Comparison of ENCODE assay signal across 8 mouse cellular contexts in genomic region chr17:29615024-29615551, GRCm38 (mm10). TPM values are rescaled to one million over a fixed set of nuclear protein-coding genes. Genes with fewer than 3 reads are reported as not detected.
A peak's percentile ranks its signal among the peaks of the same experiment; 100 is the strongest.
DNase-seq lines count a peak whose midpoint lies in the region; ATAC-seq and TF ChIP-seq lines count a peak whose summit lies in the region.

No protein-coding gene starts in this region.

- peak overlapping the region; percentile 99 for H3K9ac ChIP-seq in kidney, embryonic 16.5 days (replicated peaks; ENCODE audit: low read length)
- peak overlapping the region; percentile 99 for H3K9ac ChIP-seq in forebrain, embryonic 13.5 days
- H3K9ac ChIP-seq in liver, embryonic 14.5 days (replicated peaks): peak overlapping the region; percentile 84

- H3K27ac ChIP-seq in kidney, embryonic 16.5 days (ENCODE audit: low read length): peak overlapping the region; percentile 97
- H3K27ac ChIP-seq in forebrain, embryonic 13.5 days: peak overlapping the region; percentile 96
- H3K27ac ChIP-seq in liver, embryonic 14.5 days: peak overlapping the region; percentile 68

- peaks cover 14% of the 10 kb centered on the region for H3K36me3 ChIP-seq in kidney, embryonic 16.5 days (ENCODE audit: insufficient read depth, low read length)
- peaks cover 24% of the 10 kb centered on the region for H3K36me3 ChIP-seq in forebrain, embryonic 13.5 days (ENCODE audit: poor library complexity, severe bottlenecking)
- peaks cover 17% of the 10 kb centered on the region for H3K36me3 ChIP-seq in liver, embryonic 14.5 days (replicated peaks; ENCODE audit: control insufficient read depth, insufficient read depth, low read depth)

- H3K9me3 ChIP-seq in kidney, embryonic 16.5 days (ENCODE audit: low read length): no peaks in the 10 kb centered on the region
- no peaks in the 10 kb centered on the region for H3K9me3 ChIP-seq in forebrain, embryonic 13.5 days (replicated peaks)
- no peaks in the 10 kb centered on the region for H3K9me3 ChIP-seq in liver, embryonic 14.5 days (ENCODE audit: control insufficient read depth, low read length)

- H3K4me3 ChIP-seq in kidney, embryonic 16.5 days (ENCODE audit: low read length): peak overlapping the region; percentile 99
- peak overlapping the region; percentile 90 for H3K4me3 ChIP-seq in forebrain, embryonic 13.5 days
- H3K4me3 ChIP-seq in liver, embryonic 14.5 days (ENCODE audit: insufficient read depth in 1 of 2, low read depth in 2 of 2, low read length in 2 of 2): peak overlapping the region; percentile 76 to 89

- WGBS in kidney, embryonic 16.5 days: 0% methylated on average over 38 of the region's 43 CpGs
- WGBS in forebrain, embryonic 13.5 days: 0% methylated on average over 38 of the region's 43 CpGs
- WGBS in liver, embryonic 14.5 days (ENCODE audit: insufficient replicate concordance): under 1% methylated on average over 43 of the region's 43 CpGs

- H3K27me3 ChIP-seq in kidney, embryonic 16.5 days (ENCODE audit: insufficient read depth, low read length): no peaks in the 10 kb centered on the region
- H3K27me3 ChIP-seq in forebrain, embryonic 13.5 days: no peaks in the 10 kb centered on the region
- no peaks in the 10 kb centered on the region for H3K27me3 ChIP-seq in liver, embryonic 14.5 days (ENCODE audit: control insufficient read depth, insufficient read depth, low read length)

- peak overlapping the region; percentile 95 for H3K4me2 ChIP-seq in kidney, embryonic 16.5 days (replicated peaks; ENCODE audit: low read depth, low read length)
- peak overlapping the region; percentile 84 for H3K4me2 ChIP-seq in forebrain, embryonic 13.5 days
- peak overlapping the region; percentile 84 for H3K4me2 ChIP-seq in liver, embryonic 14.5 days (ENCODE audit: low read depth)

- no peak for TF ChIP-seq EP300 in liver, embryonic 14.5 days (IDR thresholded peaks at IDR 0.05; ENCODE audit: low read depth)

- H3K4me1 ChIP-seq in kidney, embryonic 16.5 days (ENCODE audit: insufficient read depth, low read length): peaks cover 32% of the 10 kb centered on the region
- peaks cover 28% of the 10 kb centered on the region for H3K4me1 ChIP-seq in forebrain, embryonic 13.5 days
- peaks cover 8 to 21% of the 10 kb centered on the region in 2 experiments for H3K4me1 ChIP-seq in liver, embryonic 14.5 days (replicated peaks; ENCODE audit: control insufficient read depth in 2 of 2, insufficient read depth in 2 of 2, low read length in 1 of 2)

- no peak for DNase-seq in kidney, adult 9 months
- peak; percentile 35 for DNase-seq in R1 (ENCODE audit: low read depth, low spot score)
- peak in 1 of 3 experiments; percentile 9 for DNase-seq in liver, embryonic 14.5 days (ENCODE audit: low read depth in 3 of 3, low spot score in 3 of 3)
- DNase-seq in testis, postnatal 10 days (ENCODE audit: low spot score): no peak
- DNase-seq in frontal cortex, postnatal 36 days (ENCODE audit: low spot score in 2 of 2): no peak

- no peak for TF ChIP-seq CTCF in liver, embryonic 14.5 days (IDR thresholded peaks at IDR 0.05; ENCODE audit: low read depth)

- ATAC-seq in kidney, embryonic 16.5 days (ENCODE audit: low FRiP score, low TSS enrichment): peak; percentile 75; the same call in 1 of the 2 replicates
- no peak; the same call in none of the 2 replicates for ATAC-seq in forebrain, embryonic 13.5 days
- peak; percentile 63 for ATAC-seq in liver, embryonic 14.5 days (ENCODE audit: insufficient read depth)
- ATAC-seq in granulocyte monocyte progenitor cell, adult 5-6 weeks (replicated peaks; ENCODE audit: poor library complexity, severe bottlenecking): no peak

RNA-seq across cellular contexts. Expression of gene Gm28043, which starts 0.4 kb away (rescaled TPM):
- 2.5 TPM in 2 replicates for polyA plus RNA-seq in kidney, embryonic 16.5 days (2015; fragmentation: Nextera tagmentation; extraction: Ambion mirVana)
- 3.7 and 4.0 TPM in 2 replicates for polyA plus RNA-seq in forebrain, embryonic 13.5 days (2015; fragmentation: Nextera tagmentation; extraction: Ambion mirVana)
- polyA plus RNA-seq in liver, embryonic 14.5 days (2012; rRNA removed): 1.0 and 1.4 TPM in 2 replicates
- 0.38 and 1.1 TPM in 2 replicates for polyA plus RNA-seq in liver, embryonic 14.5 days (2014; fragmentation: Nextera tagmentation; extraction: Ambion mirVana)
- total RNA-seq in granulocyte monocyte progenitor cell, adult 5-6 weeks (2014; fragmentation: Nextera tagmentation): 2.7 and 5.4 TPM in 2 replicates
- total RNA-seq in granulocyte monocyte progenitor cell, adult 5-6 weeks (2017): 5.2 and 6.1 TPM in 2 replicates

RNA-seq across cellular contexts. Expression of gene Rnf8, which starts 0.5 kb away (rescaled TPM):
- 81.3 and 86.6 TPM in 2 replicates for polyA plus RNA-seq in kidney, embryonic 16.5 days (2015; fragmentation: Nextera tagmentation; extraction: Ambion mirVana)
- polyA plus RNA-seq in forebrain, embryonic 13.5 days (2015; fragmentation: Nextera tagmentation; extraction: Ambion mirVana): 104 and 108 TPM in 2 replicates
- polyA plus RNA-seq in liver, embryonic 14.5 days (2012; rRNA removed): 11.5 and 23.7 TPM in 2 replicates
- polyA plus RNA-seq in liver, embryonic 14.5 days (2014; fragmentation: Nextera tagmentation; extraction: Ambion mirVana): 35.9 and 40.4 TPM in 2 replicates
- 42.3 and 44.2 TPM in 2 replicates for total RNA-seq in granulocyte monocyte progenitor cell, adult 5-6 weeks (2014; fragmentation: Nextera tagmentation)
- total RNA-seq in granulocyte monocyte progenitor cell, adult 5-6 weeks (2017): 34.7 and 48.5 TPM in 2 replicates

RNA-seq across cellular contexts. Expression of gene Cmtr1, which starts 45.3 kb away (rescaled TPM):
- 116 and 137 TPM in 2 replicates for polyA plus RNA-seq in kidney, embryonic 16.5 days (2015; fragmentation: Nextera tagmentation; extraction: Ambion mirVana)
- polyA plus RNA-seq in forebrain, embryonic 13.5 days (2015; fragmentation: Nextera tagmentation; extraction: Ambion mirVana): 135 and 153 TPM in 2 replicates
- polyA plus RNA-seq in liver, embryonic 14.5 days (2012; rRNA removed): 14.9 and 16.1 TPM in 2 replicates
- 55.9 and 66.0 TPM in 2 replicates for polyA plus RNA-seq in liver, embryonic 14.5 days (2014; fragmentation: Nextera tagmentation; extraction: Ambion mirVana)
- 33.2 and 69.7 TPM in 2 replicates for total RNA-seq in granulocyte monocyte progenitor cell, adult 5-6 weeks (2014; fragmentation: Nextera tagmentation)
- 144 and 178 TPM in 2 replicates for total RNA-seq in granulocyte monocyte progenitor cell, adult 5-6 weeks (2017)

Comparison
In these comparisons a context has a peak if more than half of its experiments do, and no peak if none do; other contexts are left out.
1. ATAC-seq: peak in kidney, embryonic 16.5 days (single experiment) and liver, embryonic 14.5 days (single experiment); none in forebrain, embryonic 13.5 days (single experiment) and granulocyte monocyte progenitor cell, adult 5-6 weeks (single experiment).
2. Peak in every context shown above with its lines, with median percentiles within 50 percentile points of each other: H3K27ac ChIP-seq, H3K4me2 ChIP-seq, H3K4me3 ChIP-seq and H3K9ac ChIP-seq.